ENCODE assay signal across 6 mouse cellular contexts in the genomic region with DNA sequence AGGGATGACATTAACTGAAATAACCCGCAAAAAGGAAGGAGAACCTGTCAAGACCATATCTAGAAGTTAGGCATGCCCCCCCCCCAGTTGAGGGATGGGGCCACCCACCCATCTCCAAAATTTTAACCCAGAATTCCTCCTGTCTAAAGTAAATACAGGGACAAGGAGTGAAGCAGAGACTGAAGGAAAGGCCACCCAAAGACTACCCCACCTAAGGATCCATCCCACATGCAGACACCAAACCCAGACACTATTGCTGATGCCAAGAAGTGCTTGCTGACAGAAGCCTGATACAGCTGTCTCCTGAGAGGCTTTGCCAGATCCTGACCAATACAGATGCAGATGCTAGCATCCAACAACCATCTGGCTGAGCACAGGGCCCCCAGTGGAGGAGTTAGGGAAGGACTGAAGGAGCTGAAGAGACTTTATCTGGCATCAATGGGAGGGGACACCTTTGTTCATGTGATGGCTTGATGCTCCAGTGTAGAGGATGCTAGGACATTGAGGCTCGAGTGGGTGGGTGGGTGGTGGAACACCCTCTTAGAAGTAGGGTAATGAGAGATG.
A peak's percentile ranks its signal among the peaks of the same experiment; 100 is the strongest.
DNase-seq lines count a peak whose midpoint lies in the region; ATAC-seq and TF ChIP-seq lines count a peak whose summit lies in the region.
"Not testable (repeated sequence)": the region's sequence is repeated elsewhere in the genome, so short reads cannot be mapped to it uniquely, and the experiment has no call there.

No protein-coding gene starts in this region.

- not testable (repeated sequence) for H3K27ac ChIP-seq in lung, embryonic 14.5 days (ENCODE audit: low read depth); lung, postnatal 0 days (ENCODE audit: low read length)

- peak; percentile 76 for DNase-seq in R1 (ENCODE audit: low read depth, low spot score)
- peak; percentile 51 for DNase-seq in ZHBTc4 (ENCODE audit: low read depth, low spot score)
- peak; percentile 60 for DNase-seq in lung, embryonic 14.5 days
- peak; percentile 9 for DNase-seq in lung, postnatal 0 days (ENCODE audit: low spot score)
- DNase-seq in lung, postnatal 14 days: peak; percentile 2
- peak; percentile 5 to 29 for DNase-seq in lung, postnatal 4 days

- H3K9me3 ChIP-seq in lung, embryonic 14.5 days (ENCODE audit: low read depth, low read length); lung, postnatal 0 days (ENCODE audit: low read length): not testable (repeated sequence)

- H3K4me3 ChIP-seq in lung, embryonic 14.5 days (ENCODE audit: low read depth, low read length); lung, postnatal 0 days (ENCODE audit: low read depth, low read length): not testable (repeated sequence)

- 64% methylated on average over 2 of the region's 2 CpGs for WGBS in lung, embryonic 14.5 days
- WGBS in lung, postnatal 0 days: 75% methylated on average over 2 of the region's 2 CpGs

- not testable (repeated sequence) for H3K4me1 ChIP-seq in lung, embryonic 14.5 days (ENCODE audit: insufficient read depth); lung, postnatal 0 days (ENCODE audit: insufficient read depth, low read depth, low read length)

- H3K36me3 ChIP-seq in lung, embryonic 14.5 days (ENCODE audit: insufficient read depth); lung, postnatal 0 days (ENCODE audit: insufficient read depth, low read length): not testable (repeated sequence)

- H3K27me3 ChIP-seq in lung, embryonic 14.5 days (ENCODE audit: insufficient read depth, low read length); lung, postnatal 0 days (replicated peaks; ENCODE audit: insufficient read depth, low read length): not testable (repeated sequence)

- not testable (repeated sequence) for TF ChIP-seq EP300 in lung, postnatal 0 days (IDR thresholded peaks at IDR 0.05)

- not testable (repeated sequence) for H3K9ac ChIP-seq in lung, embryonic 14.5 days; lung, postnatal 0 days (replicated peaks; ENCODE audit: low read depth)

- TF ChIP-seq CTCF in lung, embryonic 14.5 days (IDR thresholded peaks at IDR 0.05; ENCODE audit: low read depth): peak; percentile 36; the same call in 1 of the 2 replicates
- TF ChIP-seq CTCF in lung, postnatal 0 days (IDR thresholded peaks at IDR 0.05): peak; percentile 32

- peak; percentile 58; the same call in 1 of the 2 replicates for ATAC-seq in lung, embryonic 14.5 days (ENCODE audit: insufficient read depth)
- ATAC-seq in lung, postnatal 0 days: not testable (repeated sequence)

- H3K4me2 ChIP-seq in lung, embryonic 14.5 days; lung, postnatal 0 days (replicated peaks; ENCODE audit: low read depth, low read length): not testable (repeated sequence)

Comparison
In these comparisons a context has a peak if more than half of its experiments do, and no peak if none do; other contexts are left out.
1. DNase-seq: peak in every context shown above with its lines; median percentile 76 in R1; 60 in lung, embryonic 14.5 days; 51 in ZHBTc4; 17 in lung, postnatal 4 days; 9 in lung, postnatal 0 days; 2 in lung, postnatal 14 days.